Mouse (Mus musculus): ENCODE measurements around the gene Pars2. TPM values are rescaled to one million over a fixed set of nuclear protein-coding genes. Genes with fewer than 3 reads are reported as not detected.

Gene Pars2
- polyA plus RNA-seq (2015; fragmentation: Nextera tagmentation; extraction: Ambion mirVana) = 16.0 and 17.9 TPM in 2 replicates

DNA sequence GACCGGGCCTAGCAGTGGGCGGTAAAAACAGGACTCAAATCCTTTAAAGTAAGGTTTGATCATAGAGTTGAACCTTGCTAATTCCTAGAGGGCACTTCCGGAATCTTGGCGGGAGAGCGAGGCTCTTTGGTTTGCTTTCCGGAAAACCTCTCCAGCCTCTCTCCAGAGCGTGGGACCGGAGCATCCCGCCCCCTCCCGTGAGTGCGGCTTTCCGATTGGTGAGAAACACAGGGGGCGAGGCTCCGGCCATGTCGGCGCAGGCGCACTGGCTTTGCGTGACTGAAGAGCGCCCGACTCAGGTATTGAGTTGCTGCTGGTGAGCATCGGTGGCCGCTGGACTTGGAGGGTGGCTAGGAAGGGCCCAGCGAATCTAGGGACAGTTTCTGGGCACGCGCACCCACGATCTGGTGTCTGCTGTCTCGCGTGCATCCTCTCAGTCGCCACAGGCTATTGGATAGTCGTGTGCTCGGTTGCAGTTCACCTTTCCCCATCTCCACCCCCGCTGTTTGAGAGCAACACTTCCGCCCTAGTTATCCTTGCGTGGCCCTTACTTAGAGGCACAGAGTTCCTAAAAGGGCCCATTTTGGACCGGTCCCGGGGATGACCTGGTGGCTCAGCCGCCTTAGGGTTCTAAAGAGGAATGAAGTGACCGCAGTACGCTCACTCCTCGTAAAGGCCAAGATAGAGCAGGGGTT, at the start of gene Pars2:
Gene Pars2, plus strand, starts transcription at position 237 of the 695 bp plus-strand sequence.
- H3K27me3 ChIP-seq (ENCODE audit: insufficient read depth, low read length) = no peaks in the 10 kb centered on the region
- H3K27ac ChIP-seq (ENCODE audit: low read length) = peak within 1 kb of the TSS; percentile 73
- H3K4me1 ChIP-seq (ENCODE audit: insufficient read depth, low read length) = peaks cover 35% of the 10 kb centered on the region
- peak within 1 kb of the TSS; percentile 71 for H3K4me2 ChIP-seq (replicated peaks; ENCODE audit: low read depth, low read length)
- H3K9ac ChIP-seq (replicated peaks; ENCODE audit: low read length) = peak within 1 kb of the TSS; percentile 82
- H3K9me3 ChIP-seq (ENCODE audit: low read length) = no peaks in the 10 kb centered on the region
- H3K4me3 ChIP-seq (ENCODE audit: low read length) = peak within 1 kb of the TSS; percentile 64
- 1% methylated on average over 40 of the region's 40 CpGs for WGBS
- peak; percentile 92 for ATAC-seq (ENCODE audit: low FRiP score, low TSS enrichment)
- H3K36me3 ChIP-seq (ENCODE audit: insufficient read depth, low read length) = peaks cover 22% of the 10 kb centered on the region

DNA sequence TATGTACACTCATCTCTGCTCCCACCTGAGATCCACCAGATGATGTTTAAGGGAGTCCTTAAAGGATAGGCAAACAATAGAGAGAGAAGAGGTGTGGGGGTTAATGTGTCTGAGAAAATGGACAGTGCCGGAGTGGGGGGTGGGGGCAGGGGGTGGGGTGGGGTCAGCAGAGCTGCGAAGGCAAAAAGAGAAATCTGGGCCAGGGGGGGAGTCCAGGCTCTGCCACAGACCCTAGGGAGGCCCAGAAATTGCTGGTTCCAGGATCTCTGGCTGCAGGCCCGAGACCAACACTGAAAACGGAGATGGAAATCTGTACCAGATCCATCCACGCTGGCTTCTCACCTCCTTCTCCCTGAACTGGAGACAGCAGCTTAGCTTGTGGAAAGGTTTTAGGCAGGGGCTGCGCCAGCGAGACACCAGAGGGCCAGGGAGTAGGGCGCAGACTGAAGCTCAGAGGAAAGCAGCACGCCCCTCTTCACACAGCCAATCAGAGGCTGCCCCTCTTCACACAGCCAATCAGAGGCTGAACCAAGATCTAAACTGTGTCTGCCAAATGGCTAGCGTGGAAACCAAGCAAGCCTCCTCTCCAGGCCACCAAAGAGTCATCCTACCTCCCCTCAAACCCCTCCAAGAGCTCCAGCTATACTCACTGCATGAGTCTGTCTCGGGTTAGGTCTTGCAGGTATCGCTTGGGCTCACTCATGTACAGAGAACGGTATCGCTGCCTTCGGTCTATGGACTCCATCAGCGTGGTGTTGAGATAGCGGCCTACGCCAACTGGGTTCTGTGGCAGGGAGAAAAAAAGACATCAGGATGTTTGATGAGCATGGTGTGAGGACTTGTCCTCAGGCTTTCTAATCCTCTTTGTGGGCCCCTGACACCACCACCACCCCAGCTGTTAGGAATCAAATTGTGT, 44.0 kb upstream of the Pars2 start:
- WGBS = 42% methylated on average over 18 of the region's 18 CpGs
- Histone ChIP-seq H3K9ac (replicated peaks; ENCODE audit: low read length) (0 out of 2 replicates have a peak overlapping the region, but pooled peaks have one; percentile 44), H3K36me3 (ENCODE audit: insufficient read depth, low read length) (no peaks in the 10 kb centered on the region), H3K4me2 (replicated peaks; ENCODE audit: low read depth, low read length) (peak overlapping the region; percentile 15; the same call in 1 of the 2 replicates), H3K27me3 (ENCODE audit: insufficient read depth, low read length) (no peaks in the 10 kb centered on the region), H3K4me1 (ENCODE audit: insufficient read depth, low read length) (no peaks in the 10 kb centered on the region), H3K9me3 (ENCODE audit: low read length) (peaks cover 2% of the 10 kb centered on the region; the same call in 1 of the 2 replicates), H3K4me3 (ENCODE audit: low read length) (no peak overlapping the region), H3K27ac (ENCODE audit: low read length) (no peak overlapping the region)
- peak; percentile 91 for ATAC-seq (ENCODE audit: low FRiP score, low TSS enrichment)

DNA sequence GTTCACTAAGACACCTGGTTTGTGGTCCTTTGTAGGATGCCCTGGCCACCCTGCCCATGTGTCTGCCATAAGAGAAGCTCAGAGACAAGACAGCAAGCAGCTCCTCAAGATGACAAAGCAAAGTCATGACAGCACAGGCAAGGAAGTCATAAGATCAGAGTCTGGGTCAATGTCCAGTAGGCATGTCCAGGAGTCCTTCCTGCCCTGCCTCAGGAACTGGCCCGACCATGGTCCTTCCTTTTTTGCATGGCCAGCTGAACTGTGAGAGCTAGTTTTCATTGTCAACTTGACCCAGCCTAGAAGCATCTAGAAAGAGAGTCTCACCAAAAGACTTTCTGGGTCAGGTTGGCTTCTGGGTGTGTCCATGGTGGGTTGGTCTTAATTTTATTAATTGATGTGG, 43.0 kb upstream of the Pars2 start:
- H3K4me3 ChIP-seq (ENCODE audit: low read length) = no peak overlapping the region
- 93% methylated on average over 1 of the region's 1 CpGs for WGBS
- H3K27me3 ChIP-seq (ENCODE audit: insufficient read depth, low read length) = no peaks in the 10 kb centered on the region
- no peaks in the 10 kb centered on the region for H3K4me1 ChIP-seq (ENCODE audit: insufficient read depth, low read length)
- H3K36me3 ChIP-seq (ENCODE audit: insufficient read depth, low read length) = no peaks in the 10 kb centered on the region
- H3K27ac ChIP-seq (ENCODE audit: low read length) = no peak overlapping the region
- no peak for ATAC-seq (ENCODE audit: low FRiP score, low TSS enrichment)
- no peaks in the 10 kb centered on the region for H3K9me3 ChIP-seq (ENCODE audit: low read length)
- H3K9ac ChIP-seq (replicated peaks; ENCODE audit: low read length) = no peak overlapping the region
- no peak overlapping the region for H3K4me2 ChIP-seq (replicated peaks; ENCODE audit: low read depth, low read length)

DNA sequence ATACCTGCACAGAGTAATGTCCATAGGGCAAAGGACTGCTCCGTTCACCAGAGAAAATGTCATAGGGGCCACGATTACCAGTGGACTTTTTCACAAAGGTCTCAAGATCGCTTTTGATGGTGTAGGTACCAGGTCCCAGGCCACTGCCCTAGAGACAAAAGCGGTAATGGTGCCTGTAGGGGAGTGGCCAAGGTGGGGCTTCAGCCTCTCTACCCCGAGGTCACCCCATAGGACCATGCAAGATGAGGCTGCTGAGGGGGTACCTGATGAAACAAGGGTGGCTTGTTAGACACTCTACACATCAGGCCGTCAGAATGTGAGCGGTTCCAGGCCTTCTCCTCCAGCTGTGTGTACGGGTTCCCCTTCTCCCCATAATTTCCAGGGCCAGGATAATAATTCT, 37.8 kb upstream of the Pars2 start:
- Histone ChIP-seq H3K9me3 (ENCODE audit: low read length) (no peaks in the 10 kb centered on the region), H3K27ac (ENCODE audit: low read length) (no peak overlapping the region), H3K36me3 (ENCODE audit: insufficient read depth, low read length) (no peaks in the 10 kb centered on the region), H3K9ac (replicated peaks; ENCODE audit: low read length) (no peak overlapping the region), H3K27me3 (ENCODE audit: insufficient read depth, low read length) (no peaks in the 10 kb centered on the region), H3K4me2 (replicated peaks; ENCODE audit: low read depth, low read length) (no peak overlapping the region), H3K4me1 (ENCODE audit: insufficient read depth, low read length) (peaks cover 6% of the 10 kb centered on the region), H3K4me3 (ENCODE audit: low read length) (no peak overlapping the region)
- WGBS = 81% methylated on average over 8 of the region's 8 CpGs
- ATAC-seq (ENCODE audit: low FRiP score, low TSS enrichment) = no peak

DNA sequence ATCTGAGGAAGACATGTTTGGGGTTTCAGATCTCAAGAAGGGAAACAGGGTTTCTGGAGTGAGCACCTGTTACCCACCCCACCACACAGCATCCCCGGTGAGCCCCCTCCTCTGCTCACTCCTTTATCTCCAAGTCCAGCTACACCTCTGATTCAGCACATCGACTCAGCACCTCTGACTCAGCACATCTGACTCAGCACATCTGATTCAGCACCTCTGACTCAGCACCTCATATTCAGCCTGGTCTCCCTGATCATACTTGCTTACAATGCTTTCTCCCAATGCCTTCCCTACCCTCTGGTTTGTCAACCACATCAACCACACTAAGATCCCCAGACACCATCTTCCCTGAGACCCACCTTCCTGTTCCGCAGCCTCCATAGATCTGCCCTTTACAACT, 37.3 kb upstream of the Pars2 start:
- Histone ChIP-seq H3K4me1 (ENCODE audit: insufficient read depth, low read length) (peaks cover 6% of the 10 kb centered on the region), H3K36me3 (ENCODE audit: insufficient read depth, low read length) (no peaks in the 10 kb centered on the region)
- WGBS = 74% methylated on average over 3 of the region's 3 CpGs

DNA sequence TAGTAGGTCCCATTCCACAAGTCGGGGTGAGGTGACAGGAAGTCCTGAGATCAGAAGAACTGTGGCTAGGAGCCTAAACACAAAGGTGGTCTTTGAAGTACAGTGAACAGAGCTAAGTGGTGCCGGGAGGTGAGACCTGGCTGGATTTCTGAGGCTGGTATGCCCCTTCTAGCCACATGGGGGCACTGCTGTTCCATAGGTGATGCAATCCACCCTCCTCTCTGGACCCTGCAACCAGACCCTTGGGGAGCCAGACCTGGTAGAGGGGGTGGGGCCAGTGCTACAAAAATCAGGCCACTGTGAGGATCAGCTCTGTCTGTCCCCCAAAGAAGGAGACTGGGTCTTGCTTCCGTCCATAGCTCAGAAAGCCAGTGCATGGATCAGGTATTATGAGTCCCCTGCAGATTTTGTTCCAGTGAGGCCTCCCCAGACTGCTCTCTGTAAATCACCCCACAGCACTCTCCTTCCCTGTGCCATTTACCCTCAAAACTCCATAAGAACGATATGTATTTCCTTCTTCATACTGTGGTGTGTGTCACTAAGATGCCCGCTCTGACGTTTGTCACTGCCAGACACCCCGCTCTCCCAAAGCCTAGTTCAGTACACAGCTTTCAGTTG, 36.6 kb upstream of the Pars2 start:
- Histone ChIP-seq H3K4me2 (replicated peaks; ENCODE audit: low read depth, low read length) (no peak overlapping the region), H3K4me3 (ENCODE audit: low read length) (no peak overlapping the region), H3K9me3 (ENCODE audit: low read length) (no peaks in the 10 kb centered on the region), H3K27me3 (ENCODE audit: insufficient read depth, low read length) (no peaks in the 10 kb centered on the region), H3K36me3 (ENCODE audit: insufficient read depth, low read length) (no peaks in the 10 kb centered on the region), H3K27ac (ENCODE audit: low read length) (no peak overlapping the region), H3K4me1 (ENCODE audit: insufficient read depth, low read length) (peaks cover 6% of the 10 kb centered on the region), H3K9ac (replicated peaks; ENCODE audit: low read length) (no peak overlapping the region)
- peak; percentile 80 for ATAC-seq (ENCODE audit: low FRiP score, low TSS enrichment)
- WGBS = 43% methylated on average over 7 of the region's 7 CpGs

More for the DNA sequence above, 37.3 kb upstream of the Pars2 start:
- ATAC-seq (ENCODE audit: low FRiP score, low TSS enrichment) = no peak
- no peak overlapping the region for H3K4me3 ChIP-seq (ENCODE audit: low read length)
- no peak overlapping the region for H3K27ac ChIP-seq (ENCODE audit: low read length)
- no peaks in the 10 kb centered on the region for H3K27me3 ChIP-seq (ENCODE audit: insufficient read depth, low read length)
- no peak overlapping the region for H3K9ac ChIP-seq (replicated peaks; ENCODE audit: low read length)
- H3K9me3 ChIP-seq (ENCODE audit: low read length) = no peaks in the 10 kb centered on the region
- H3K4me2 ChIP-seq (replicated peaks; ENCODE audit: low read depth, low read length) = no peak overlapping the region

DNA sequence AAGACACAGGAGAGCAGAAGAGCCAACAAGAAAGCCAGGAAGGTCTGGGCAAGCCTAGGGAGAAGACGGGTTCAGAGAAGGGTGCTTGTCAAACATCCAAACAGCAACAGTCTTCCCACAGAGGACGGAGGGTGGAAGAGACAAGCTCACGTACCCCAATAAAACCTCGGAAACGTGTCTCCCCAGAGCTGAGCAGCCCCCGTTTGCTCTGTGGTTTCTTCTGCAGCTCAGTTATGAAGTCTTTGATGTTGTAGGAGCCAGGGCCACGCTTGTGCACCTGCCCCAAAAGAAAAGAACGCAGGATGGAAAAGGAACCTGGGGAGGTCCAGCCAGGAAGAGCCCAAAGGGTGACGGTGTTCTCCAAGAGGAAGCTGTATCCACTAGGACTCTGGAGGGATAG, 36.0 kb upstream of the Pars2 start:
- H3K4me2 ChIP-seq (replicated peaks; ENCODE audit: low read depth, low read length) = no peak overlapping the region
- 82% methylated on average over 9 of the region's 9 CpGs for WGBS
- no peaks in the 10 kb centered on the region for H3K36me3 ChIP-seq (ENCODE audit: insufficient read depth, low read length)
- H3K27me3 ChIP-seq (ENCODE audit: insufficient read depth, low read length) = no peaks in the 10 kb centered on the region
- no peak overlapping the region for H3K4me3 ChIP-seq (ENCODE audit: low read length)
- no peaks in the 10 kb centered on the region for H3K9me3 ChIP-seq (ENCODE audit: low read length)
- no peak overlapping the region for H3K9ac ChIP-seq (replicated peaks; ENCODE audit: low read length)
- peaks cover 10% of the 10 kb centered on the region for H3K4me1 ChIP-seq (ENCODE audit: insufficient read depth, low read length)
- no peak for ATAC-seq (ENCODE audit: low FRiP score, low TSS enrichment)
- no peak overlapping the region for H3K27ac ChIP-seq (ENCODE audit: low read length)

DNA sequence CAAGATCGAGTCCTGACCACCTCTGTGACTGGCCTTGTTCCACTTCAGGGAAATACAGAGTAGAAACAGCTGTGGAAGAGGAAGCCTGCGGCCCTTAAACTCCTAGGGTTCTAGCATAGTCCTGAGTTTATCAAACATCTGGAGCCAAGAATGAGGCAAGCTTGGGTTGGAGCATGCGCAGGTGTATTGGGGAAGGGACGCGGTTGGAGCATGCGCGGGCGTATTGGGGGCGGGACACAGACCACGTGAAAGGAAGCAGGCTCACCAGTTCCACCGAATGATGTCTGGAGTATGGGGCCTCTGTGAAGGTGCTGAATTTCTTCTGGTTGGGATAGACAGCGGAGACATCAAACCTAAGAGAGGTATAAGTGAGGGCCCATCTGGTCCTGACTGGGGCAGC, 35.2 kb upstream of the Pars2 start:
- Histone ChIP-seq H3K4me2 (replicated peaks; ENCODE audit: low read depth, low read length) (no peak overlapping the region), H3K9me3 (ENCODE audit: low read length) (no peaks in the 10 kb centered on the region), H3K9ac (replicated peaks; ENCODE audit: low read length) (no peak overlapping the region), H3K27ac (ENCODE audit: low read length) (no peak overlapping the region), H3K4me1 (ENCODE audit: insufficient read depth, low read length) (peaks cover 10% of the 10 kb centered on the region), H3K4me3 (ENCODE audit: low read length) (no peak overlapping the region), H3K27me3 (ENCODE audit: insufficient read depth, low read length) (no peaks in the 10 kb centered on the region), H3K36me3 (ENCODE audit: insufficient read depth, low read length) (no peaks in the 10 kb centered on the region)
- 81% methylated on average over 12 of the region's 12 CpGs for WGBS
- no peak for ATAC-seq (ENCODE audit: low FRiP score, low TSS enrichment)

DNA sequence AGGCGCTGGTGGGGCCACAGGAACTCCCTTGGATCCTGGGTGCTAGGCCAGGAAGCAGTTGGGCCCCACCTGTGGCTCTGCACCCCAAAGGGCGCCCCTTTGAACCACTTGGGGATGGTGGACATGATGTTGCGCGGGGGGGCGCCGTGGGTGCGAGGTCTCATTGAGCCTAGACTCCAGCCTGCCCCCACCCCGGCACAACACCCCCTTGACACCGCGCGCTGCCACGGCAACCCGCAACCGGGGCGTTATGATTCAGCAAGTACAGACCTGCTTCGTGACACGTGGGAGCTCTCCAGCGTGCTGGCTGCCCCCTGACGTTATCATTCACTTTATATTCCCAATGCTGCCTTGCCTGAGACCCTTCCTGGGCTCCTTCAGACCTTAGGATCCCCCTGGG, 33.8 kb upstream of the Pars2 start, which contains the start of gene Lexm:
Gene Lexm, minus strand, starts transcription at position 186 of the 400 bp plus-strand sequence.
- no peak for ATAC-seq (ENCODE audit: low FRiP score, low TSS enrichment)
- H3K4me1 ChIP-seq (ENCODE audit: insufficient read depth, low read length) = peaks cover 10% of the 10 kb centered on the region
- WGBS = under 1% methylated on average over 19 of the region's 19 CpGs
- H3K36me3 ChIP-seq (ENCODE audit: insufficient read depth, low read length) = no peaks in the 10 kb centered on the region
- peak within 1 kb of the TSS; percentile 45 for H3K4me2 ChIP-seq (replicated peaks; ENCODE audit: low read depth, low read length)
- no peak within 1 kb of the TSS for H3K9ac ChIP-seq (replicated peaks; ENCODE audit: low read length)
- no peaks in the 10 kb centered on the region for H3K9me3 ChIP-seq (ENCODE audit: low read length)
- H3K27ac ChIP-seq (ENCODE audit: low read length) = no peak within 1 kb of the TSS
- H3K27me3 ChIP-seq (ENCODE audit: insufficient read depth, low read length) = peaks cover 8% of the 10 kb centered on the region
- peak within 1 kb of the TSS; percentile 16; the same call in 1 of the 2 replicates for H3K4me3 ChIP-seq (ENCODE audit: low read length)

Data from kidney, embryonic 16.5 days (tissue).